Mouse (Mus musculus) heart, embryonic 10.5 days (tissue): Measurements from ENCODE around the gene Cdc14a. TPM values are rescaled to one million over a fixed set of nuclear protein-coding genes. Genes with fewer than 3 reads are reported as not detected.

Source experiments
- DNase-seq: peaks from one replicate; pipeline ENCODE4 v3.0.0-alpha.2; 2017; ENCODE audit warnings: low spot score
- H3K27ac ChIP-seq: fragments of 300-500 bp; sonication (generic); 2 replicates; pipeline ENCODE4 v1.5.1; 2016; ENCODE audit warnings: mild to moderate bottlenecking
- H3K27me3 ChIP-seq: fragments of 300-500 bp; sonication (generic); 2 replicates; pipeline ENCODE4 v1.6.1; 2016; ENCODE audit warnings: mild to moderate bottlenecking; ENCODE audit not compliant: poor library complexity, insufficient read depth, severe bottlenecking
- H3K36me3 ChIP-seq: fragments of 300-500 bp; sonication (generic); 2 replicates; pipeline ENCODE4 v1.6.1; 2016; ENCODE audit warnings: mild to moderate bottlenecking, moderate library complexity
- H3K4me1 ChIP-seq: fragments of 300-500 bp; sonication (generic); 2 replicates; pipeline ENCODE4 v1.6.1; 2016; ENCODE audit warnings: mild to moderate bottlenecking
- H3K4me3 ChIP-seq: fragments of 300-500 bp; sonication (generic); 2 replicates; pipeline ENCODE4 v1.5.1; 2016; ENCODE audit warnings: mild to moderate bottlenecking, moderate library complexity
- H3K9me3 ChIP-seq: fragments of 300-500 bp; sonication (generic); 2 replicates; pipeline ENCODE4 v1.6.1; 2016; ENCODE audit warnings: mild to moderate bottlenecking, moderate library complexity
- WGBS: fragments of 180-500 bp; shearing (Covaris S2); methylation state at CpG from one replicate; pipeline ENCODE4 v1.1.7; 2016; 5-methylcytosine and 5-hydroxymethylcytosine counted together
- polyA plus RNA-seq: library from polyadenylated mRNA; unstranded; fragments of >200 nt; fragmentation: Nextera tagmentation; extraction: Ambion mirVana; gene quantifications from 2 replicates; pipeline ENCODE4 v1.2.1, GENCODE M21; 2016

The Cdc14a gene
- polyA plus RNA-seq, 1 experiment from 2014 or later, result 8.6 TPM

DNA sequence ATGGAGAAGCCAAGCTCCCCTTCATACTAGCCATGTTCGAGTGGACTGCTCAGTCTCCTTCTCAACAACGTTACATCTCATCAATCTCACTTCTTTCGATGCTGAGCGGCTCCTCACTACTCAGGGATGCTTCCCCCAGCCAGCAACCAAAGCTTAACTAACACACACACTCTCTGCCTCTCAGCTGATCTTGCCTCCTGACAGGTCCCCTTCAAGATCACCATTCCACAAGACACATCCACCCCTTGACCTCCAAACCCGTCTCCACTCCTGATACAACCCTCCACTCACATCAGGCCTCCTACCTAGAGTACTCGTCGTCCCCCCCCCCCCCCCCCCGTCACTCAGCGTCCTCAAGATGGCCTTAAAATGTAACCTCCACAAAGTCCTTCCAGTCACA is 18.3 kb downstream of the Cdc14a start:
- Histone ChIP-seq H3K27me3 (no peaks in the 10 kb centered on the region), H3K36me3 (peaks cover 4% of the 10 kb centered on the region; the same call in 1 of the 2 replicates), H3K9me3 (no peaks in the 10 kb centered on the region), H3K4me1 (peaks cover 29% of the 10 kb centered on the region), H3K4me3 (no peak overlapping the region), H3K27ac (no peak overlapping the region)
- WGBS, result 52% methylated on average over 9 of the region's 9 CpGs
- DNase-seq, result peak; percentile 74

DNA sequence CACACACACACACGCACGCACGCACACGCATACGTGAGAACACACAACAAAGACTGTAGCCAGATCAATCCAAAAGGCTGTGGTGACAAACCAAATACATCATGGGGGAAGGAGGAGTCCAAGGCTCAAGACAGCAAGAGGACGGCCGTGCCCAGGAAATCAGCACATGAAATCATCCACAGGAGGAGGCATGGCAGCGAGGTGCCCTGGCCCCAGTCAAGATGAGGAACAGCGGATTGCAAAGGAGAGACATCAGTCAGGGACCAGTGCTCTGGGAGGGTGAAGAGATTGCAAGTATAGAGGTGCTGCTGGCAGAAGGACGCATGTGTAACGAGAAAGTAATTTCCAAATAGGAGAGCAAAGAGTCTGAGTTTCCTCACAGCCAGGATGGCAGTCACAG is 22.4 kb downstream of the Cdc14a start:
- no peak overlapping the region for H3K27ac ChIP-seq
- 90% methylated on average over 11 of the region's 11 CpGs for WGBS

DNA sequence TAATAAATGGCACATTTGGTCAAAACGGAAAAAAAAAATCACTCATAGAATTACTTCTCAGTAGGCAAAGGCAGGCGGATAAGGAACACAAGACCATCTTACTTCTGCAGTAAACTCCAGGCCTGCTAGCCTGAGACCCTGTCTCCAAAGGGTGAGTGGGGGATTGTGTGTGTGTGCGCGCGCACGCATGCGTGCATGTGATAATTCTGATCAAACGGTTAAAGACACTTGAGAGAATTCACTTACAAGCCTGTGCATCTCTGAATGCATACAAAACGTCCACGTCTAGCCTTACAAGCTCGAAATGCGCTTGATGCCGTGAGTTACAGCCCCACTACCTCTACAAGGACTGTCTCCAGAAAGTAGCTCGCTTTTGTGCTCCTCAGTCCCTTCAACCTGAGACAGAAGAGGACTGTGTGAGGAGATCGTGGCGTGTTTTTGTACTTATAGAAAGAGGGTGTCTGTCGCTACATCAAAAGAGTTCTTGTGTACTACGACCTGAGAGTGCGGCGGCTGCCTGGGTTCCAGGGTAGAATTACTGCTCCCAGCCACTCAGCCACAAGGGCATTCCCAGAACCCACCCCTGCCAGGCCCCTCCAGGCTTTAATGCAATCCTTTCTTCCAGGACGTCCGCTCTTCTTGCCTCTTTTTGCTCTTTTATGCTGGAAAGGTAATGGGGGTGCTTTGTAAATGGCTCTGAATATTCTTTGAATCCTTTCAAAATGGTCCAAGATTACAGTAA is 24.3 kb downstream of the Cdc14a start:
- H3K27ac ChIP-seq, result no peak overlapping the region
- H3K4me3 ChIP-seq, result no peak overlapping the region
- WGBS, result 82% methylated on average over 22 of the region's 22 CpGs
- peak; percentile 73 for DNase-seq
- H3K9me3 ChIP-seq, result no peaks in the 10 kb centered on the region
- H3K27me3 ChIP-seq, result no peaks in the 10 kb centered on the region
- H3K4me1 ChIP-seq, result 0 out of 2 replicates have a peak, but pooled peaks cover 9% of the 10 kb centered on the region
- H3K36me3 ChIP-seq, result peaks cover 3% of the 10 kb centered on the region; the same call in 1 of the 2 replicates

More for the DNA sequence above, 22.4 kb downstream of the Cdc14a start:
- peak; percentile 68 for DNase-seq
- Histone ChIP-seq H3K9me3 (no peaks in the 10 kb centered on the region), H3K4me1 (peaks cover 9% of the 10 kb centered on the region; the same call in 1 of the 2 replicates), H3K4me3 (no peak overlapping the region), H3K27me3 (no peaks in the 10 kb centered on the region), H3K36me3 (peaks cover 3% of the 10 kb centered on the region; the same call in 1 of the 2 replicates)

DNA sequence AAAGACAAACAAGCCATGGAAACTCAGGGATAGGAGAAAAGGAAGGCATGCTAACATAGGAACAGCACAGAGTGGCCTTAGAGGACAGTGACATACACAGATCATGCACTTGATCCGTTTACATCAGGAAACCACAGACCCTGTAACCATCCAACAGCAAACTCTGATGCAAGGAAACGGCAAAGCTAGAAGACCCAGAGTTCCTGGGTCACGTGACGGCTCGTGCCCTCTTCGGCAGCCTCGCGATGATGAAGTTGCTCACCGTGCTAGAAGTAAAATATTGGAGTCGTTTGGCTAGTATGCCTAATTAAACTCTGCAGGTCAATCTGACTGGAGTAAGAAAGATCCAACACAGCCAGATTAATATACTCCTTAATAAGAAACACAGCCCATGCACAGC is 25.3 kb downstream of the Cdc14a start:
- H3K27me3 ChIP-seq, result no peaks in the 10 kb centered on the region
- 89% methylated on average over 10 of the region's 10 CpGs for WGBS
- no peak overlapping the region for H3K27ac ChIP-seq
- H3K9me3 ChIP-seq, result no peaks in the 10 kb centered on the region
- no peak overlapping the region for H3K4me3 ChIP-seq
- H3K4me1 ChIP-seq, result 0 out of 2 replicates have a peak, but pooled peaks cover 9% of the 10 kb centered on the region
- peaks cover 3% of the 10 kb centered on the region; the same call in 1 of the 2 replicates for H3K36me3 ChIP-seq
- DNase-seq, result no peak

DNA sequence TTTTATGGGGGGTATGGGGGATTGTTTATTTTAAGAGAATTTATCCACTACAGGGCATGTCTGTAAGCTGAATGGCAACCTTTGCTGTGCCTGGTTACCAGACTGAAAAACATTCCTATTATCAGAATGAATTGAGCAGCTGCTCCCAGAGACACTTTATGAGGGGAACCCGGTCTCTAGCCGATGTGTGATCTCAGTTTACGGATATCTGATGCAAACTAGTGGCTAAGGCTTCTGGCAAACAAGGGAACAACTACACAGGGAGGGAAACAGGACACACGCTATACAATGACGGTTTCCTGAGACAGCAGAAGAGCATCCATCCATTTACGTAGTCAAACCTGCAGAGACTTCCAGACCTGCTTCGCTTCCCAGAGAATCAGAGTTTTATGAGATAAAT is 25.9 kb downstream of the Cdc14a start:
- Histone ChIP-seq H3K36me3 (peaks cover 3% of the 10 kb centered on the region; the same call in 1 of the 2 replicates), H3K9me3 (no peaks in the 10 kb centered on the region), H3K4me3 (no peak overlapping the region), H3K27ac (no peak overlapping the region), H3K27me3 (no peaks in the 10 kb centered on the region), H3K4me1 (0 out of 2 replicates have a peak, but pooled peaks cover 9% of the 10 kb centered on the region)
- peak; percentile 39 for DNase-seq
- WGBS, result 88% methylated on average over 7 of the region's 7 CpGs

DNA sequence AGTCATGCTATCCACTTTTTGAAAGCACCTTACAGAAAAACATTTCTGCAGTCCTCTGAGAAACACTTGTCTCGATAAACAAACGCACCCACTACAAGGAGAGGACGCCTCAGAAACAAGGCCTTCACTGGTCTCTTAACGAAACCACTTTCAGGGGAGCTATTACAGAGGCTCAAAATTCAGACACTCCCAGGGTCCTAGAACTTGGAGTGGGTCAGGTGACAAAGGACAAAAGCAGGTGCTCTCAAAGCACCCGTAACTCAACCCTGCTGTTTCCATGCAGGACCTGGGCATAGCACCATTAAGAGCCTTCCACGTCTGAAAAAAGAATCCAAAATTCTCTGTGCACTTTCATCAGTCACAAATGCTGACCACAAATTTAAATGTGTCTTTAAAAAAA is 26.5 kb downstream of the Cdc14a start:
- peak; percentile 13 for DNase-seq
- WGBS, result 90% methylated on average over 6 of the region's 6 CpGs
- Histone ChIP-seq H3K4me1 (0 out of 2 replicates have a peak, but pooled peaks cover 9% of the 10 kb centered on the region), H3K4me3 (no peak overlapping the region), H3K27me3 (no peaks in the 10 kb centered on the region), H3K27ac (no peak overlapping the region), H3K9me3 (no peaks in the 10 kb centered on the region), H3K36me3 (peaks cover 9% of the 10 kb centered on the region; the same call in 1 of the 2 replicates)

DNA sequence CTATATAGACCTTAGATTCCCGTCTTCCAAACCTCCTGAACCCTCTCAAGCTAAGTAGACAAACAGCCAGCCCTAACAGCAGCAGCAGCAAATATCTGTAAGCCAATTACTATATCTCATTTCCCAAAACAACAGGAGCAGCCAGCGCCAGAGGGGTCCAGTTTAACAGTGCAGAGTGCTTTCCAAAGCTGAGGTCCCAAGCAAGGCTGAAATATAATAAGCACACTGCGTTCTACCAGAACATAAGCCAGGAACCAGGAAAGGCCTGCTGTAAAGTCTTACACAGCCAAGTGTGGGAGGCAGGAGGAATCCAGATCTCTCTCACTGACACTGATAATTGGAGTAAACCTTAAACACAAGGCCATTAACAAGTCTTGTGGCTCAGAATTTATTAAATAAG is 27.3 kb downstream of the Cdc14a start:
- Histone ChIP-seq H3K27ac (no peak overlapping the region), H3K9me3 (no peaks in the 10 kb centered on the region), H3K27me3 (no peaks in the 10 kb centered on the region), H3K4me3 (no peak overlapping the region), H3K36me3 (peaks cover 11% of the 10 kb centered on the region; the same call in 1 of the 2 replicates), H3K4me1 (peaks cover 11% of the 10 kb centered on the region; the same call in 1 of the 2 replicates)
- 78% methylated on average over 3 of the region's 3 CpGs for WGBS
- DNase-seq, result peak; percentile 53

DNA sequence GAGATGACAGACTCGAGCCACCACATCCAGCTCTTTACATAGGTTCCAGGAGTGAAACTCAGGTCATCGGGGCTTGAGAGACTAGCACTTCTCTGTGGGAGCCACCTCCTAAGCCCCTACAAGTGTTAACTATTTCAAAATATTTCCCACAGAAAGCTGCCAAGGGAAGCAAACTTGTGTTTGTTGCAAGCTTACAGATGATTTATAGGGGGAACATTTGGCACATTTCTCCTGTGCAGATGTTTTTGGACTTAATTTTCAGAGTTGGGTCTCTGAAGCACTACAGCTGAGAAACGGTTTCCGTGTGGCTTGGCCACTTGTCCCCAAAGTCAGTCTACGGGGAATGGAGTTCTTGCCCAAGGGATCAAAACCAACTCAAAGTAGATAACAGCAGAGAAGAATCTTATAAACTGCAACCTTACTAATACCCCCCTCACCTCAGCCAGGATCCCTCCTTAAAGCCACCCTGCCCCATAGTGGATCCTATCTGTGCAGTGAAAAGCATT is 28.9 kb downstream of the Cdc14a start:
- no peak overlapping the region for H3K27ac ChIP-seq
- WGBS, result 71% methylated on average over 5 of the region's 5 CpGs
- peaks cover 21% of the 10 kb centered on the region; the same call in 1 of the 2 replicates for H3K4me1 ChIP-seq
- H3K9me3 ChIP-seq, result no peaks in the 10 kb centered on the region
- H3K4me3 ChIP-seq, result no peak overlapping the region
- H3K36me3 ChIP-seq, result peaks cover 16% of the 10 kb centered on the region; the same call in 1 of the 2 replicates
- H3K27me3 ChIP-seq, result no peaks in the 10 kb centered on the region
- peak; percentile 39 for DNase-seq

DNA sequence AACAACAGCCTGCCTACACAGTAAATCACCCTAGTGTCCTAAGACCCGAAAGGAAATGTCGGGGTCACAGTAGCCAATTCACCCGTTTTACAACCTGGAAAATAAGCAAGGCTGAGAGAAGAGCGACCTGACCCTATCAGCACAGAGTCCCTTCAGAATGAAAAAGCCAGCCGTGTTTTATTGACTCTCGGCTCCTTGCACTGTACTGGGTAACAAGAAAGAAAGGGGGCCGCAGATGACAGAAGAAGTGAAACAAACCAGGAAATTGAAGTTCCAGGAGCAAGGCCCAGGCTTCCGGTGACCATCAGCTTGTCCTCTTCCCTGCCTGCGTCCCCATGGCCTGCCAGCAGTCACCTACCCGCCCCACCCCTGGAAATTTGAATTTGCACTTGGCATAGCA is 32.4 kb downstream of the Cdc14a start:
- Histone ChIP-seq H3K36me3 (peaks cover 13% of the 10 kb centered on the region; the same call in 1 of the 2 replicates), H3K4me3 (no peak overlapping the region), H3K27ac (peak overlapping the region; percentile 67; the same call in 1 of the 2 replicates), H3K9me3 (no peaks in the 10 kb centered on the region), H3K27me3 (no peaks in the 10 kb centered on the region), H3K4me1 (peaks cover 47% of the 10 kb centered on the region)
- no peak for DNase-seq
- WGBS, result 83% methylated on average over 10 of the region's 10 CpGs

DNA sequence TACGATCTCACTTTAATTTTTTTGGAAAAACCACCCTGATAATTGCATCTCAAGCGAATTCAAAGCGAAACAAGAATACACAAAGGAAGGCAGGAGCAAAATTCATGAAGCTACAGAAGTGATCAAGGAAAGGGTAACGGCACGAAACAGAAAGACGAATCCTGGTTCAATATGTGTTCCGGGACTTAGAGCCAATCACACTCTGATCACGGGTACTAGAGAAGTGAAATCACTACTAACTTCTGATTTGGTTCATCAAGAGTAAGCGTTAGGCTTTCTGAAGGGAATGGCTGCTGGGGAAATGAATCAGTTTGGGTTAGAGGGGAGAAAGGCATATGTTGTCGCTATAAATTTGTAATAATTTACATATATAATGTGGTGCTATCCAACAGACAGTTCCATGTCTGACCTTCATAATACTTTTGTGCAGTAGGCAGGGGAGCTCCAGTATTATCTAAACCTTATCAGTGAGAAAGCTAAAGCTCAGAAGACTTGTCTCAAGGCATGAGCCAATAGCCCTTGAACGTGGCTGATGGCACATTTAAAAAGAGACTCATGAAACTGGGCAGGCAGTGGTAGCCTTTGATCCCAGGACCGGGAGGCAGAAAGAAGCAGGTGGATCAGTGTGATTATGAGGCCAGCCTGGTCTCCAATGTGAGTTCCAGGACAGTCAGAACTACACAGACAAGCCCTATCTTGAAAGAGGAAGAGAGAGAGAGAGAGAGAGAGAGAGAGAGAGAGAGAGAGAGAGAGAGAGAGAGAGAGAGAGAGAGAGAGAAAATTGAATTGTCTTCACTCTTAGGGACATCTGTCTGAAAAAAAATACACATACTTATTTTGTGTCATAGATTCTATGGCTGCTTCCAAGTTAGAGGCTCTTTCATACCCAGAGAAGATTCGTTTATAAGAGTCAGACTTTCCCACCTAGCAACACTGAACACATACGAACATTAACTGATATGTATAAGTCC is 34.0 kb downstream of the Cdc14a start:
- no peaks in the 10 kb centered on the region for H3K9me3 ChIP-seq
- H3K4me1 ChIP-seq, result peaks cover 41% of the 10 kb centered on the region
- H3K36me3 ChIP-seq, result peaks cover 13% of the 10 kb centered on the region; the same call in 1 of the 2 replicates
- peak overlapping the region; percentile 62; the same call in 1 of the 2 replicates for H3K27ac ChIP-seq
- 81% methylated on average over 14 of the region's 14 CpGs for WGBS
- H3K4me3 ChIP-seq, result no peak overlapping the region
- H3K27me3 ChIP-seq, result no peaks in the 10 kb centered on the region
- DNase-seq, result no peak

DNA sequence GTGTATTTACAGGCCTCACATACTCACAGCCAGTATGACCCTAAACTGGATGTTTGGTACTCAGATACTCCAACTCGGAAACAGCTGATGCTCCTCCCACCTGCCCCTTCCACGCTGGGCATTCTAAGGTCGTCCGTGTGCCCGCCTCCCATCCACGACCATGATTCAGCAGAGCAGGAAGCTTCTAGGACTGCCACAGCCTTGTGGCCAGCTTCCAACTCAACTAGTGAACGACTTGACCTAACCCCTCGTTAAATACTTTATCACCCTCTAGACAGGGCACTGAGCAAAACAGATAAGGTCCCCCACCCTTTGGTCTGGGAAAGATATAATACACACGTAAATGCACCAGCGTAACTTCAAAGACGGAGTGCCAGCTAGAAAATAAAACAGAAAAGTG is 35.0 kb downstream of the Cdc14a start:
- WGBS, result 44% methylated on average over 11 of the region's 11 CpGs
- Histone ChIP-seq H3K9me3 (no peaks in the 10 kb centered on the region), H3K36me3 (peaks cover 13% of the 10 kb centered on the region; the same call in 1 of the 2 replicates), H3K27me3 (no peaks in the 10 kb centered on the region), H3K4me3 (no peak overlapping the region), H3K4me1 (peaks cover 41% of the 10 kb centered on the region), H3K27ac (peak overlapping the region; percentile 62; the same call in 1 of the 2 replicates)
- DNase-seq, result peak; percentile 84

DNA sequence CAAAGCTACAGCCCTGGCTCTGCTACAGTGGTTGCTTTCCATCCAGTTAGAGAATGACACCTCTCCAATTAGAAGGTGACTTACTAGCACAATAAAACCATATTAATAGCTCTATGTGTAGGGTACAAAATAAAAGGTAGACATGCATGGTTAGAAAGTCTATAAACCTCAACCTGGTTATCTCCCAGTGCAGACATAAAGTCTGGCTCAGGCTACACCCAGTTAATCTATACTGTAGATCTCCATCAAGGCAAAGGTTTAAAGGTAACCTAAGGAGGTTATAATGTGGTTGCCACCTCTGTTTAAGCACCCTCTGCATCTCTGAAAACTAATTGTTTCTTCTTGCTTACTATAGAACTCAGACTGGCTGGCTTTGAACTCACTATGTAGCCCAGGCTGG is 36.9 kb downstream of the Cdc14a start:
- H3K4me1 ChIP-seq, result peaks cover 45% of the 10 kb centered on the region
- H3K4me3 ChIP-seq, result no peak overlapping the region
- H3K27ac ChIP-seq, result no peak overlapping the region
- peaks cover 6% of the 10 kb centered on the region; the same call in 1 of the 2 replicates for H3K36me3 ChIP-seq
- H3K9me3 ChIP-seq, result no peaks in the 10 kb centered on the region
- DNase-seq, result no peak
- H3K27me3 ChIP-seq, result no peaks in the 10 kb centered on the region
